Mouse (Mus musculus): ENCODE data around the gene Ptgfrn. TPM values are rescaled to one million over a fixed set of nuclear protein-coding genes. Genes with fewer than 3 reads are reported as not detected.

The Ptgfrn gene
- polyA plus RNA-seq (2015; fragmentation: Nextera tagmentation; extraction: Ambion mirVana): 8.0 and 9.0 TPM in 2 replicates

DNA sequence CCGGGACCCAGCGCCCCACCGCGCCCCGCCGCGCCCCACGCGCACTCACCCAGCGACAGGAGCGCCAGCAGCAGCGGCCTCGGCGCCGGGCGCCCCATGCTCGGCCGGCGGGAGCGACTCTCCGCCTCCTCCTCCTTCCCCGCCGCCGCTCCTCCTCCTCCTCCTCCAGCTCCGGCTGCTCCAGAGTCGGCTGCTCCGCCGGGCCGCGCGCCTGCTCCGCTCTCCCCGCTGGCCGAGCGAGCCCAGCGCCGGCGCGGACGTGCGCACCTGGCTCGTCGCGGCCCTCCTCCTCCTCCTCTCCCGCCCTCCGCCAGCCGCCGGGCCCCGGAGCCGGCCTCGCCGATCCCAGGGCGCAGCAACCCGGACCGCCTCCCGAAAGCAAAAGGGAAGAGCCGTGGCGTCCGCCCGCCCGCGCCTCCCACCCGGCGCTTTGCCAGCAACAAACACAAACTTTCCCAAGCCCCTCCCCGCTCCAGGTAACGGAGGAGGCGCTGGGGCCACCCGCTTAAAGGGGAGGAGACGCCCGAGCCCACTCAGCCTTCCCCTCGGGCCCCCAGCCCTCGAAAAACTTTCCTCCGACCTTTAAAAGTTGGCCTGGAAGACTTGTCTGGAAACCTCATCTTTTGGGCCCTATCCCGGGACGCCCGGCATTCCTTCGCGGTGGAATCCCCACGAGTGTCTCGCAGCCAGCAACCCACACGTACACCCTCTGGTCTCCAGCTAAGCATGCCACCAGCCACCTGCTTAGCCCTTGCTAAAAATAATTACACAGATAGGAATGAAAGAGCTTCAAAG lies at the start of gene Ptgfrn:
Gene Ptgfrn (minus strand): TSS at position 236 of the 795 bp plus-strand sequence.

DNA sequence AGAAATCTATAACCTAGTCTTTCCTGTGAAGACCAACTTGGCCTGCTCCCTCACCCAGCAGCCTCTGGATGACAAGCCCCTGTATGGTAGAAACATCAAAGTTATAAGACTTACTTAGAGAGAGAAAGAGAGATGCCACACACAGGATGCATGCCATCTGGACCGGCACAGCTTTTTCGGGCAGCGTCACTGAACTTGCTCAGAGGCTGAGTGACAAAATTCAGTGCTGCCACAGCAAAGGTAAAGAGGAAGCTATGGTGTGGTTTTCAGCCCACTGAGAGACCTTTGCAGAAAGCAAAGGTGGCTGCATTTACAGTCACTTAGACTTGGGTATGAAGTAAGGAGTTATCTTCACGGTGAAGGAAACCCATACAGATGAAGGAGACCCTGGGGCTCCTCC lies 80.7 kb downstream of the Ptgfrn start, which contains the start of gene Cd101:
Gene Cd101 (minus strand): TSS at position 218 of the 400 bp plus-strand sequence.

Other genes starting within 250 kb of the Ptgfrn start
- 3.7 and 4.1 TPM in 2 replicates for gene Trim45, start 188.1 kb downstream of the Ptgfrn start, polyA plus RNA-seq (2015; fragmentation: Nextera tagmentation; extraction: Ambion mirVana)
- 3.9 and 5.1 TPM in 2 replicates for gene Ttf2, start 140.6 kb downstream of the Ptgfrn start, polyA plus RNA-seq (2015; fragmentation: Nextera tagmentation; extraction: Ambion mirVana)
- 1.1 TPM in 1 of 2 replicates, not detected in the other for gene Cd101, start 80.7 kb downstream of the Ptgfrn start, polyA plus RNA-seq (2015; fragmentation: Nextera tagmentation; extraction: Ambion mirVana)
- gene Cd2, start 177.7 kb upstream of the Ptgfrn start, polyA plus RNA-seq (2015; fragmentation: Nextera tagmentation; extraction: Ambion mirVana): 0.18 TPM in 1 of 2 replicates, not detected in the other